Mouse (Mus musculus): ENCODE data around the gene Inafm2.

The Inafm2 gene

DNA sequence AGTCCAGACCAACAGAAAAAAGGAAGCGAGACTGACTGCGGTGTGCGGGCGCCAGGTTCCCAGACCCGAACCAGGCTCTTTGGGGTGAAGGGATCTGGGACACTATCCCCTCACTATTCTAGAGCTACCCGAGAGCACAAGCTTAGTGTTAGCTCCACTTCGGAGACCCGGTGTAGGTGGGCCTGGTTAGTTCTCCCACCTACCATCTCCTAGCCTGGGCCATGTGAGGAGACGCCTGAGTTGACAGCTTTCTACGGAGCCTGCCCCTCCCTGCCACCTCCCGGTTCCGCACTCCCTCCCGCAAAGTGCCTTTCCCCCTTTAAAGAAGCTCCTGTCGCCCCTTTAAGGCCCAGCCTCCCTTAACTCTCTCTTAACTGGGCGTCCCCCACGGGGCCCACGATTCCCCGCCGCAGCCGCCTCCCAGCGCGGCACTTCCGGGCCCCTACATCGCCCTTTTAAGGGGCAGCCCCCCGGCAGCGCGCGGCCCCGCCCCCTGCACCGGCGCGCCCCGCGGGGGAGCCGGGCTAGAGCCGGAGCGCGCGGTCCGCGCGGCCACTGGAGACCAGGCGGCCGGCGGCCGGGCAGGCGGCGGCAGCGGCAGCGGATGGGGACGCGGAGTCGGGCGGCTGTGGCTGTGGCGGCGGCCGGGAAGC is at the start of gene Inafm2:
Gene Inafm2, plus strand, starts transcription at position 527 of the 653 bp plus-strand sequence.
- peak; percentile 66 for DNase-seq (ENCODE audit: low spot score)

DNA sequence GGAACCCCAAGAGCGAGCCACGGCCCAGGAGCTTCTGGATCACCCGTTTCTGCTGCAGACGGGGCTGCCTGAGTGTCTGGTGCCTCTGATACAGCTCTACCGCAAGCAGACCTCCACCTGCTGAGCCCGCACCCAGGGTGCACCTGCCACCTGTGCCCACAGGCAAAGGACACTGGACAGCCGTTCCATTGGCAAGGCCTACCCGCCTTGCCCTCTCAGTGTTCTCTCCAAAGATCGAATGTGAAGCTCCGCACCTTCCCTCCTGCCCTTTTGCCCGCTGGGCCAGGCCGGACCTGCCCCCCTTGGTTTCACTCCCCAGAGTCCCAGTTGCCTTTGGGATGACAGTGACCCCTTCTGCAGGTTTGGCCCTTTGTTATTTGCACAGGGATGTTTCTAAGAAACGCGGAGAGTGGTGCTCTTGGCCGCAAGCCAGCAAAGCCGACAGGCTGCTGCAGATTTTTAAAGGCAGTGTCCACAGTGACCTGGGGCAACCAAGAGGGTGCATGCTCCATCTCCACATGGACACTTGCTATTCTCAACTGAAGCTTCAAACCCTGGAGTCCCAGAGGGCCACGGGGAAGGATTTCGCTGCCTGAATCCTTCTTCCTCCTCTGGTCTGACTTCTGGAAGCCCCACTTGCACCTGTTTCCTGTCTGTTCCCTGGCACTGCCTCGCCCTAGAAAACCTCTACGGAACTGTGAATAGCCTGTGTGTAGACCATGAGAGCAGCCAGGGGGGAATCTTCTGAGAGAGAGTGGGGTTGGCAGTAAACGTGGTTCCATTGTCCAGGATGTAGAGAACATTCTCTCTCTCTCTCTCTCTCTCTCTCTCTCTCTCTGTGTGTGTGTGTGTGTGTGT is 48.9 kb upstream of the Inafm2 start:
- no peak for DNase-seq (ENCODE audit: low spot score)

DNA sequence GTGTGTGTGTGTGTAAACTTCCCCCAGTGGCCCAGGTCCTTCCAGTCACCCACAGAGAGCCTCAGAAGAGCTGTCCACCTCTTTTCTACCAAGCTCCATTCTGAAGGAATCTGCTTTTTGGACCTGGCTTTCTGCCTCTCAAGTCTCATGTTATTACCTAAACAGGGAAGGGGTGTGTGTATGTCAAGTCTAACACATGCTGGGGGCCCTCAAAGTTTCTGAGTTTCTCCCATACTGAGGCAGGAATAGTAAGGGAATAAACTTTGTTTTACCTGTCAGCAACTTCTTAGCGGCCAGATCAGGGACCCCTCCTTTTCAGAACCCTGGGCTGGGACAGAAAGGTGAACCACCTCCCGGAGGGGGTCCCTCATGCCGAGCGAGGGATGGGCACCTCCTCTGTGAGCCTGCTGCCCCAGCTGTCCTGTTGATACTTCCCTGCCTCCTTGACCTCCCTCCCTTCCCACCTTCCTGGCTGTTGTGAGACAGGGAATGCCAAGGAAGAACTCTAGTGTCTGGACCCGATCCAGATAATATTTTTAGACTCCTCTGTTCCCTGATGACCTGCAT is 48.2 kb upstream of the Inafm2 start:
- DNase-seq (ENCODE audit: low spot score) = no peak

DNA sequence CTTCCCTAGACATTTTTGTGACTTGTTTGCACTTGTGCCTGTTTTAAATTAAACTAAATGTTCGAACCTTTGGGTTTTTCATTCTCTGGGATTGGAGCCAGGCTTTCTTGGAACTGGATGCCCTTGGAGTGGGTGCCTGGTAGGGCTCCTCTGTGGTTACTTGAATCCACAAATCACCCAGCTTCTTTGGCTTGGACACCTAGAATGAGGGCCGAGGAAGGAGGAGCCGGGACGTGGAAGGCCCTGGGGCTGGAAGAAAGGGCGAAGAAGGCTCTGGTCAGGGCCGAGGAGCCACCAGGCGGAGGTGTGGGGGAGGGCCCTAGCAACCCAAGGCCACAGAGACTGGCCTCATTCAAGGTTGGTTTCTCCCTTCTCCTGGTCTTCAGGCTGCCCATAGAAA is 47.6 kb upstream of the Inafm2 start:
- no peak for DNase-seq (ENCODE audit: low spot score)

DNA sequence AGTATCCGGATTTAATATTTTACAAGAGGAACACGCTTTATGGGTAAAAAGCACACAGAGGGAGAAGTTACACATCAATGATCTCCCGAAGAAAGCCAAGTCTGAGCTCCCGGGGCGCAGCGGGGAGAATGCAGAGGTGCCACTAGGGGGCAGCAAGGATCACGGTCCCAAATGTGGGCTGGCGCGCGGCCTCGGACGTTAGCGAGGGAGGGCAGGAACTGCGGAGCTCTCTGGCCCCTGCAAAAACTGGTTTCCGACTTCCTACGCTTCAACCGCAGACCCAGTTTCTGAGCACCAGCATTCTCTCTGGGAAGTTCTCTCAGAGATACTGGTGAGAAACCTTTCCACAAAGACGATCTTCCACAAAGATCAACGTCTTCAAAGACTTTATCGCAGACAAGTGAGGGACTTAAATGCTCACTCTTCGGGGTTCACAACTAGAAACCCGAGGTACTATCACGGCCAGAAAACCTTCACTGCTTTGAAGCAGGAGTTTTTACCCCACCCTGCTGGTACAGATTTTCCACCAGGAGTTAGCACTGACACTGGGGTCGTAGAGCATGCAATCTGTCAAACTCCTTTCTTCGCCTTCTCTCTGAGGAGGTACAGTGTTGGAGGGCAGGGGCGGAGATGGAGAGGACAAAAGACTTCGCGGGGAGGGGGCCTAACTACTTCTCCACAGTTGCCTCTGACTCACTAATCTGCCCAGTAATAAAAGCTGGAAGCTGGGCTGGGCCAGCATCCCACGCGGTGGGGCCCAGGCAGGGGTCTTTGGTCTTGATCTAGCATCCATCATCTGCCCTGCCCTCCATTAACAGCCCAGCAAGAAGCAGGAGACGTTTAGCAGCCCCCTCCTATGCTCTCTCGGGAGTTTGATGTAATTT is 45.1 kb upstream of the Inafm2 start:
- peak; percentile 83 for DNase-seq (ENCODE audit: low spot score)

DNA sequence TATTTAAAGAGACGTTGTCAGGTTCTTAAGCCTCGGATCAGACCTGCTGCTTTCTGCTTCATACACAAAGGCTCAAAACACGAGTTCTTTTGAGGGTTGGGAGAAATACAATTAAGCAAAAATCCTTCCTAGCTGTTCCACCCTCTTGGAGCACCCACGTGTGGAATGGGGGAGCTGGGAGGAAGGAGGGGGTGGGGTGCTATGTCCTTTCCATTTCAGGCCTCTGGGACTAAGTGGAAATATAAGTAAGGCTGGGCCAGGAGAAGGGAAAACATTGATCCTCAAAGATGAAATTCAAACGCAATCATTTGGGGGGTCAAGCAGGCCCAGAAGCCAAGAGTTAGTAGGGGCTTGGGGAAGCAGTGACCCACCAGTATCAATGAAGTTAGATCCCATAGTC is 44.4 kb upstream of the Inafm2 start:
- no peak for DNase-seq (ENCODE audit: low spot score)

DNA sequence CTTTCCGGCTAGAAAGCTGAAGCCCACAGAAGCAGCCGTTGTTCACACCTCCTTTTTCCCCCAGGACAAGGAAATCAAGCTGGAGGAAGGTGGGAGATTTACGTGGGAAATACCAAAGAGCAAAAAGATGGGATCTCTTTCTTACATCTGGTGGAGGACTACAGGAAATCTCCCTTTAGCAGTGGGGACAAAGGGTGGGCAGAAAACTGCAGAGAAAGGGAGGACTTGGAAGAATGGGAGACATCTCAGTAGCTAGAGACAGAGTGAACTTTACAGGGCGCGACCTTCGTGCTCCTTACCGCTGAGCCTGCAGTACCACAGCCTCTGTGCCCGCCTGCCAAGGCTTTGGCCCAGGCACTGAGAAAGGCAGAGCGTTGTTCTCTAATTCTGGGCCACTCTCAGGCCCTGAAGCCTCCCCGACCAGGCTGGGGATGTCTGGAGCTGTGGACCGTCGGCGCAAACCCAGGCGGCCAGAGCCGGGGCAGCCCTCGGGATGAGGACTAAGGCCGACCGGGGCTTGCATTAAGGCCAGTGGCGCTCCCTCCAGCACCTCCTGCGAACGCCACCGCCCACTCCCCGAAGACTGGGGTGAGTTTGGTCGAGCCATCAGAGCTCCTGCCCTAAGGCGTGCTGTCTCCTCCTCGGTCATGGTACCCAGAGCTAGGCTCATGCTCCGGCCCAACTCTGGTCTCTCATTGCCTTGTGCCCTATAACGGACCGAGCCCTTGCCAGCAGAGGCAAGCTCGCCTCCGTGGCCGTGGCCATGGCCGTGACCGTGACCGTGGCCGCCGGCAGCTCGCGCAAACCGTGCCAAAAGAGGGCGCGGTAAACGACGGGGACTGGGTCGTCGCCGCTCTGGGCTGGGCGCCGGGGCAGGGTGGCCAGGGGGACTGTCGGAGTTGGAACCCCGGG is 43.3 kb upstream of the Inafm2 start:
- no peak for DNase-seq (ENCODE audit: low spot score)

DNA sequence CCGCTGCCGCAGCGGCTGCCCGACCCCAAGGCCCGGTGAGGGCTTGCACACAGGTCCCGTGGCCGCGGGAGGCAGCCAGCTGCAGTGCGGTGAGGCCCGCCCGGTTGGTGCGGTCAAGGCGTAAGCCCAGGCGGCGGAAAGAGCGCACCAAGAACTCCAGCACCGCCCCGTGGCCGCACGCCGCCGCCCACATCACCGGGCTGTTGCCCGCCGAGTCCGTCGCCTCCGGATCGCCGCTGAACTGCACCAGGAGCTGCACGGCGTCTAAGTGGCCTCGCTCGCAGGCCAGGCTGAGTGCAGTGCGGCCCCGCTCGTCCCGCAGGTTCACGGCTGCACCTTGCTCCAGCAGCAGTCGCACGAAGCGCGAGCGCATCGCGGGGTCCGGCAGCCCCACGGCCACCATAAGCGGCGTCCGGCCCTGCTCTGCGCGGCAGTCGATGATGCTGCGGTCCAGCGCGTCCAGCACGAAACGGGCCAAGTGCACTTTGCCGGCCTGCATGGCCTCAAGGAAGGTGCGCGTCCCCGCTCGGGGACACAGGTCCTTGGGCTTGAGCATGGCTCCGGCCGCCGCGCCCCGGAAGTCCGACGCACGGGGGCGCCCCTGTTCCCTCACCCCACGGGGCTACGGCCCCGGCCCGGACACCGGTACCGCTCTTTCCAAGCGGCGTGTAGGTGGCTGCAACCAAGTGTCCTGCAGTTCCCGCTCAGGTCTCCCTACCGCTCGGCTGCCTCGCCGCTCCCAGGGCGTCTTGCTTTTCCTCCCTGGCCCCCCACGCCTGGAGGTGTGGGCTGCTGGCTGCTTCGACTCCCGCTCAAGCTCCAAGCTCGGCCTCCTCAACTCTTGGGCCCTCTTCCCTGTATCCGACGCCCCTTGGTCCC is 42.4 kb upstream of the Inafm2 start:
- DNase-seq (ENCODE audit: low spot score) = no peak

DNA sequence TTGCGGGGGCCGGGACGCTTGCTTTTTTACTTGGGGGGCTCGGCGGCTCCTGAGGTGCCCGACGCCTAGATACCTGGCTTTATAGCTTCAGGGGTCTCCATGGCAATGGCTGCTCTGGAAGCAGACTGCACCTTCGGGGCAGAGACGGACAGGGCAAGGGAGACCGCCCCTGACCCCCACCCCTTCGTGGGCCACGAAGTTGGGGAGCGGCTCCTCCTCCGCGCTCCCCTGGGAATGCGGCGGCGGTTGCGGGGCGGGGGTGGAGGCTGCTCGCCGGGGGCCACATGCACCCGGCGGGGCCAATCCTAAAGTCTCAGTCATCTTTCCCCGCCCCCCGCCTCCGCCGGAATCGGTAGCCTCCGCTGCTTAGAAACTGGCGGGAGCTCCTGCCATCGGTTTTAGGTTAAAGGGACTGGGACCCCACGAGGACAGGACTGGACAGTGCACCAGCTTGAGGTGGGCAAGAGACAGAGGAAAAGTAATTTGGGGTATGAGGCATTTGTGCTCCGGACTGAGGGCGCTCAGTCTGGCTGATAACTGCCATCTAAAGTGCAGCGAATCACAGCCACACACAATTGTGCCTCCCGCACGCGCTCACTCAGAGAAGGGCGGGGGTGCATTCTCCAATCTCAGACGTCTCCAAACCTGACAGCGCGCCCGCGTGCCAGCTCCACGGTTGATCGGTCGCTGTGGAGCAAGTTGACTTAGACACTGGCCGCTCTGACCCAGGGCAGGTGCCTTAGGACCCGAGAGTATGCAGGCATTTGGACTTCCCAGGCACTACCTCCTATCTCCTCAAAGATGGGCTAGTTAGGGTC is 41.4 kb upstream of the Inafm2 start, which contains the start of gene Ankrd63:
Gene Ankrd63, minus strand, starts transcription at position 51 of the 818 bp plus-strand sequence.
- no peak for DNase-seq (ENCODE audit: low spot score)

DNA sequence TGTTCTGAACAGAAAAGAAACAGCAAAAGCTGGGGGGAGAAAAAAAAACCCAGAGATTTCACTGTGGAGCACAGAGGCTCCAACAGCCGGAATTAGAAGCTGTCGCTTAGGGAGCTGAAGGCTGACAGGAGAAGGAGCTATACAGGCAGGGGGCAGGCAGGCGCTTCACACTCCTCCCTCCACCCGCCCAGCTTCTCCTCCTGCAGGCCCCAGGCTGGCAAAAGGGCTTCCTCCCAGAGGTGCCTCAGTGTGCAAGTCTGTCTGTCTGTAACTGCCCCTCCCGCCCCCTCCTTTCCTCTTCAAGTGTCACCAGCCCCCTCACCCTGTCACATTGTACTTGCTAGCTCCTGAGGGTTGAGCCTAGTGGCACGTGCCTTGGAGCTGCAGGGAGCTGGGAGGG is 39.1 kb upstream of the Inafm2 start:
- no peak for DNase-seq (ENCODE audit: low spot score)

DNA sequence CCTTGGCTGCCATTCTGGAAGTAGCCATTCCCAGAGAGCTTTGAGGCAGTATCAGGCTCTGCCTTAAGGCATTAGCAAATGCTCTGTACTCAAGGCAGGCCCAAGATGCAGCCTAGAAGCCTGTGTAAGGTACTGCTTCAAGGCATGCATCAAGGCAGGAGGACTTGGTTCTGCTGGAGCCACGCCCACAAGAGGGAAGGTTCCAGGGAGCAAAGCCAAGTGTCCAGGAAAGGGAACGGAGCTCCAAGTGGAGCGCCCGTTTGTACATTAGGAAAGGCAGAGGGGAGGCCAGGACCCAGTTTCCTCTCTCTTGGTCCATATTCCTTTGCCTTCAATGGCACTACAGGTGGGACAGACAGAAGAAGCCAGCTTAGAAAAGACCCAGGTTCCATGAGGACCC is 37.1 kb upstream of the Inafm2 start:
- no peak for DNase-seq (ENCODE audit: low spot score)

DNA sequence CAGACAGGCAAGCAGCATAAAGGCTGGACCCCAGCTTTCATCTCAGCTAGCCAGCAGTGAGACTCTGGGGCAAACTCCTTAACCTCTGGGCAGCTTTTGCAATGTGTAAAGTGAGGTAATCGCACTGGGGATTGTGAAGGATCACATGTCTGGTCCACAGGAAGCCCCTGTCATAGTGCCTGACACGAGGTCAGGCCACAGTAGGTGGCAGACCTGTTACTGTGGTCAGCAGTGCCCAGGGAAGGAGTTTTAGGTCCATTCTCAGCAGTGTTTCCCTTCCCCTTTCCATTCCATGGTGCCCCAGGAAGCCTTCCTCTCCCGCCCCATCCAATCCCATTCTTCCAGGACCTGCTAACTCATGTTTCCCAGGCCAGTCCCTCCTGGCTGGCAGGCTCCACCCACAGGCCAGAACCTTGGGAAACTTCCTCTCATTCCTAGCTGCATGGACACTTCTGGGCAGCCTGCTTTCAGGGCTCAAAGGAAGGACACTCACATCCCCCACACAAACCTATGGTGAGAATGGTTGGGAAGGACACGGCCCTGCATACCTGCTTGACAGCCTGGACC is 35.8 kb upstream of the Inafm2 start:
- DNase-seq (ENCODE audit: low spot score) = no peak

DNA sequence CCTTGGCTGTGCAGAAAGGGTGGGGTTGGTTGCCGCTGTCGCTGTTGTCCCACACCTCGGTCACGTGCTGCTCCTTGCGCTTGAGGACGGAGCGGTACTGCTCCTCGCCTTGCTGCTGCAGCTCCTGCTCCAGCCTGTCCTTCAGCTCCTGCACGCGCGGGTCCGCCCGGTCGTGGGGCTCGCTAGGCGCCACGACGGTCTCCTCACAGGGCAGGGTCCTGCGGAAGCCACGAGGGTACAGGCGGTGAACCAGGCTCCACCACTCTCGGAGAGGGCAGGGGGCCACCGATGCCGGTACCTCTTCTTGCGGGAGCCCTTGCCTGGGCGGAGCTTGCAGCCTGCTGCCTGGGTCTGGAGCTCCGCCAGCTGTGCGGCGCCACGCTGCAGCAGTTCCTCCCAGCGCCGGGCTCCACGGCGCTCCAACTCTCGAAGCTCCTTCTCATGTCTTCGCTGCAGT is 34.5 kb upstream of the Inafm2 start:
- no peak for DNase-seq (ENCODE audit: low spot score)

DNA sequence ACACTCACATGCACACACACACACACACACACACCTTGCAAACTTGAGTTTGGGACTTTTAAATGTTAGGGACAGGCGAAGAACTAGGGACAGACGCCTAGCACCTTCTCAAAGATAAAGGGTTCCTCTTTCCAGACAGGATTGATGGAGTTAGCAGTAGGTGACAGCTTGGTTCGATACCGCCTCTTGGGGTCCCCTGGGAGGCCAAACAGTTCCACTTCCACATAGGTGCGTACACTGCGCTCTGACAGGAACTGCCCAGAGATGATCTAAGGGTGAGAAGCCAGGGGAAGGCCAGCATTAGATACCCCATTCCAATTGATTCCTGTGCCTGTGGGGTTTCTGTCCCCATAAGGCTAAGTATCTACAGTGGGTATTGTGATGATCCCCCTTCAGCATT is 31.9 kb upstream of the Inafm2 start:
- no peak for DNase-seq (ENCODE audit: low spot score)

DNA sequence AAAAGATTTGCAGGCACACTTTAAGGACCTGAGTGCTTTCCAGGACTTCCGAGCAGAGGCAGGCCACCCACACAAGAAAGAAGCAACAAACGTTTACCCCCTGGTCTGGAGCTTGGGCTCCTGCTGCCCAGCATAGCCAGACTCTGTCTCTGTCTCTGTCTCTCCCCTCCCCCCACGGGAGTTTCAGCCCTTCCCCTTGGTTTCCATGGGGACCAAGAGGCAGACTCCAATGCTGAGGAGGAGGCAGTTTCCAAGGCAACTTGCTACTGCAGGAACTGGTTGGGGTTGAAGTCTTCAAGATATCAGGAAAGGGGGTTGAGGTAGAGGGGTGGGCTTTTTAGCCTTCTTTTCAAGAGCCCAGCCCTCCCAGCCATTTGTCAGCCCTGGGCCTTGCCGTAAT is 31.3 kb upstream of the Inafm2 start:
- DNase-seq (ENCODE audit: low spot score) = no peak

DNA sequence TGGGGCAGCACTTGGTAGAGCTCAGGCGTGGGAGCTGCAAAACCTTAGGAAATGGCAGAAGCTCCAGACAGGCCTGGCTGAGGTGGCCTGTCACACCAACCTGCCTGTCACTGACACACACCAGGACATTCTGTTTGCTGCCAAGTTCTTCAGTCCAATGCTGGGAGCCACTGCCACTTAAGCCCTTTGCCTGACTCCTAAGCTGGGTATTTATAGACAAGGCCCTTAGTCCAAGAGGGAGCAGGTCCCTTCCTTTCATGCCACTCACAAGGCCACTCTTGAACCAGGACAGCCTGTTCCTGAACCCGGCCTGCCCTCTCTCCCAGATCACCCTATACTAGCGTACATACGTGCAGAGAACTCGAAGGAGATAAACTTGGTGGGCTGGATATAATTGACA is 28.9 kb upstream of the Inafm2 start:
- no peak for DNase-seq (ENCODE audit: low spot score)

DNA sequence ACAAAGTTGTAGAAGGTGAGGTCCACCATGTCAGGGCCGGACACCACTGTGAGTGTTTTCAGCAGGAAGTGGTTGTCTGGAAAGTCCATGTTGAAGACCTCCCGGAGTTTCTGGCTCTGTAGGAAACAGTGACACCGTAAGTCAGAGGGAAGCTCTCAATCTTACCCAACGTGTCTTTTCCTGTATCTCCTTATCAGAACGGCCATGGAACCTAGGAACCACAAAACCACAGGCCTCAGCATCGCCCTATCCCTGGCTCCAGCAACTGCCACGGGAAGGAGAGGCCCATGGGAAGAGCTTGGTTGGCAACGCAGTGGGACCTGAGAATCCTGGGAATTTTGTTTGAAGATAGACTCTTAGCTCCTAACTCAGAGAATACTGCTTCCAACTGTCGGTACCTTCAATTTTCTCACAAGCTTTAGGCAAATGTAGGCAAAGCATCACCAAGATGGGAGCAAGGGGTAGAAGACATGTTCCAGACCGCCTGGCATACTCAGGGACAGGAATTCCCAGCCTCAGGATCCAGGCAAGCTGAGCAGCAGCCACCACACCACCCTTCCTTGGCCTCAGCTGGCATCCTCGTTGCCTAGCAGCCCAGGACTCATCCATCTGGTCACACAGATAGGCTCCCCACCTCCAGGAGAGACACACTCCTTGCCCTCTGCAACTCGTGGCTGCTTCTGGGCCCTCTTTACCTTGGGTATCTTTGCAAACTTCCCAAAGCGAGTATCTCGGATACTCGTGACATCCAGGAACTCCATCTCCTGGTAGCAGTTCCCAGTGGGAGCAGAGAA is 21.7 kb upstream of the Inafm2 start:
- no peak for DNase-seq (ENCODE audit: low spot score)

DNA sequence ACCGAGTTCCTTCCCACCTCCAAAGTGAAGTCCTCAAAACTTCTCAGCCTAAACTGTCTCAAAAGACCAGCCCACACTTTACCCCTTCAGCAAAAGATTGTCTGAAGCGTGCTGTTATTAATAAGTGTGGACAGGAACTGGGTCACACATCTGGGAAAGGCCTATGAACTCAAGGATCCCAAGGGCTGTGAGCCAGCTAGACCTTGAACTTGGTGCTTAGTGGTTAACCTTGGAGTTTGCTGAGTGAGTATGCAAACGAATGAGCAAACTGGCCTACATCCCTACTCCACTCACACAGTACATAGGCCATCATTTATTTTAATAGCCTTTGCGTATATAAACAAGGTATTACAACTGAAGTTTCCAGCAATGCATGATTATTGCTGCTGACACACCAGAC is 20.0 kb upstream of the Inafm2 start:
- no peak for DNase-seq (ENCODE audit: low spot score)

All from ovary, postnatal 10 days (tissue).